Mouse (Mus musculus) left cerebral cortex, adult 2 months (tissue): ENCODE results near the gene Slc27a4. TPM values are rescaled to one million over a fixed set of nuclear protein-coding genes. Genes with fewer than 3 reads are reported as not detected.
A peak's percentile ranks its signal among the peaks of the same experiment; 100 is the strongest.
"Not testable (repeated sequence)": the region's sequence is repeated elsewhere in the genome, so short reads cannot be mapped to it uniquely, and the experiment has no call there.

ENCODE experiments used
- DNase-seq, 2 experiments: peaks; one replicate each; pipeline ENCODE4 v3.0.0; 2021 to 2022; ENCODE audit warnings: low spot score in 2 of 2, mixed read lengths in 1 of 2; ENCODE audit errors: extremely low spot score in 1 of 2
- H3K27ac ChIP-seq: fragments of 200-600 bp; 2 replicates; pipeline ENCODE4 v1.8.1; 2022
- H3K4me3 ChIP-seq: fragments of 200-600 bp; 2 replicates; pipeline ENCODE4 v1.8.1; 2022
- CTCF ChIP-seq: fragments of 200-600 bp; IDR thresholded peaks from 2 replicates; pipeline ENCODE4 v1.8.1; 2022; ENCODE audit warnings: antibody characterized with exemption, mild to moderate bottlenecking, moderate library complexity
- intact Hi-C: fragments of 180-260 bp; cut with DNase I; formaldehyde crosslinking; loops from one replicate; pipeline ENCODE4 v1.15.1; 2025
- long read RNA-seq, 2 experiments: library from polyadenylated mRNA; stranded (forward); transcript quantifications; one replicate each; pipeline ENCODE4 v2.0.0; 2021; ENCODE audit warnings: borderline mapping rate in 2 of 2
- total RNA-seq, 2 experiments: library from RNA; stranded (reverse); gene quantifications; 2 replicates each; pipeline ENCODE4 v1.2.3; 2021

Gene Slc27a4
- 10 to 100 TPM; 74.7 to 80.7 TPM for total RNA-seq
- long read RNA-seq, experiment 1, full-length matches to known transcripts, result 74 of 99 reads
- long read RNA-seq, experiment 1, partial matches to known transcripts, result 13 of 99 reads
- long read RNA-seq, experiment 1, other reads (novel, unspliced or antisense), result 12 of 99 reads
- long read RNA-seq, experiment 2, full-length matches to known transcripts, result 49 of 55 reads
- long read RNA-seq, experiment 2, partial matches to known transcripts, result 5 of 55 reads
- long read RNA-seq, experiment 2, other reads (novel, unspliced or antisense), result 1 of 55 reads

DNA sequence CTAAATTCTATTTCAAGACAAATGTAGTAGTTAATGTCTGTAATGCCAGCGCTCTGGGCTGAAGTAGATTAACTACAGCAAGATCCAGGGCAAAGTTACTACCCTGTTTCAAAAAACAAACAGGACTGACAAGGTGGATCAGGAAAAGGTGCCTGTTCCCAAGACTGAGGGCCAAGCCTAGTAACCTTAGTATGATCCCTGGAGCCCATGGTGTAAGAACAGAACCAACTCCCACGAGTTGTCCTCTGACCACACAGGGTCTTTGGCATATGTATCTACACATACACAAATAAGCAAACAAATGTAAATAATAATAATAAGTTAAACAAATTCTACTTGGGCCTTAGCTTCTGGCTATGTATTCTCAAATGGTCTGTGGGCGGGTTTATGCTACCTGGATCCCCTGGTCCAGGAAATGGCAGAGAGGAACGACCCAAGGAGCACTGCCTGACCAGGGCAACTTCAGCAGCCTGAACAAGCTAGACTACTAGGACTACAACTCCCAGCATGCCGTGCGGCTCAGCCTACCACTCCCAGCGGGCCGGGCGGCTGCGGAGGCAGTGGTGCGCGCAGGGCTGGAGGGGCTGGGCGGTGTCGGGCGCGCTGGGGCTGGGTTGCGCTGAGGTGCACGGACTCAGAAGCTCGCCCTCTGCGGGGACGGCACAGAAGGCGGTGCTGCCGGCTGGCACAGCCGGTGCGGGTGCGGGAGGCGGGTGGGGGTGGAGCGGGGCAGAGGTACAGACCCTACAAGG, at the start of gene Slc27a4:
Slc27a4 (plus strand) TSS at position 560 of the 752 bp plus-strand sequence.
- TF ChIP-seq CTCF, result no peak; the same call in 1 of the 2 replicates
- intact Hi-C loops, result no loop called here
- Histone ChIP-seq H3K4me3 (peak within 1 kb of the TSS; percentile 92), H3K27ac (peak within 1 kb of the TSS; percentile 93)
- peak; percentile 97 to 98 for DNase-seq

DNA sequence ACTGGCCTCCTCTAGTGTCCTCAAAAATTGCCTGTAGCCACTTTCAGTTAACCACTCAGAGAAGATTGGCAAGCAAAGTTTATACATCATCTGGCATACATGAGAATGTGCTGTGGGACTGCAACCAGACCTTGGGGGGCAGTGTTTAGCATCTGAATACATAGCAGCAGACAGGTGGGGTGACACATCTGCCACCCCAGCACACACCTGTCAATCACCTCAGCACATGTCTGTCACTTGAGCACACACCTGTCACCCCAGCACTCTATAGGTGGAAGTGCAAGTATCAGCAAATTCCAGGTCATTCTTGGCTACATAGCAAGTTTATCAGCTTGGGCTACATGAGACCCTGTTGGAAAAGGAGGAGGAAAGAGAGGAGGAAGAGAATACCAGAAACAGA, 46.7 kb upstream of the Slc27a4 start:
- intact Hi-C loops, result no loop called here
- TF ChIP-seq CTCF, result no peak

GRCm38 (mm10) chr2:29764831-29765230, 37.6 kb upstream of the Slc27a4 start:
- Histone ChIP-seq H3K4me3 (no peak overlapping the region), H3K27ac (no peak overlapping the region)
- DNase-seq, result peak; percentile 45 to 67
- intact Hi-C loops, result no loop called here
- peak; percentile 83 for TF ChIP-seq CTCF

More for the DNA sequence above, 46.7 kb upstream of the Slc27a4 start:
- H3K27ac ChIP-seq, result no peak overlapping the region
- H3K4me3 ChIP-seq, result no peak overlapping the region
- DNase-seq, result no peak

DNA sequence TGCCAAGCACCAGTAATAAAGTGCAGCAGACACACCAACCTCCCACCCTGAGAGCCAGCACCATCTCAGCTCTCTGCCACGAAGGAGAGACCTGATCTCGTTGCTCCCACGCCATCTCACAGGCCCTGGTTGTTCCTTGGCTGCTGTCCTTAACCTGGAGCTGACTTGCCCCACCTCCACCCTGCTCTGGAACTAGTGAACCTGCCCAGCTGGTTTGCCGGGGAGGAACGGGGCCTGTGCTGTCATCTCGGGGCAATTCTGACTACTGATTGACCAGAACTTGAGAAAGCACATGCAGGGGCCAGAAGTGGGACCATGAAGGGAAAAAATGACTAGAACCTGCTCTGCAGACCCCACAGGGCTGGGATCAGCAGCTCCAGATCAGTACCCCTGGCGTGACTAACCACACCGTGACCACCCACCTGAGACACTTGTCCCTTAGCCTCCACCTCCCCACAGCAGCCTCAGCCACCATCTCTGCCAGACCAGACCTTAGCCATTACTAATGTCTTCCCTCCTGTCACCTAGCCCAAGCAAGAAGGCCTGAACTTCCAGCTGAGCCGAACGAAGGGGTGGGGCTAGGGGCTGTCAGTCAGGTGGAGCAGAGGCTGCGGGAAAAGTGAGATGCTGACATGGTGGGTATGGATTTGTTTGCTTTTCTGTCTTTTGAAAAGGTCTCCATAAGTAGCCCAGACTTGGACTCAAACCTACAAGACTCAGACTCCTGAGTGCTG, 34.3 kb upstream of the Slc27a4 start:
- DNase-seq, result no peak
- TF ChIP-seq CTCF, result no peak
- no peak overlapping the region for H3K4me3 ChIP-seq
- no peak overlapping the region for H3K27ac ChIP-seq
- intact Hi-C loops, result no loop called here

DNA sequence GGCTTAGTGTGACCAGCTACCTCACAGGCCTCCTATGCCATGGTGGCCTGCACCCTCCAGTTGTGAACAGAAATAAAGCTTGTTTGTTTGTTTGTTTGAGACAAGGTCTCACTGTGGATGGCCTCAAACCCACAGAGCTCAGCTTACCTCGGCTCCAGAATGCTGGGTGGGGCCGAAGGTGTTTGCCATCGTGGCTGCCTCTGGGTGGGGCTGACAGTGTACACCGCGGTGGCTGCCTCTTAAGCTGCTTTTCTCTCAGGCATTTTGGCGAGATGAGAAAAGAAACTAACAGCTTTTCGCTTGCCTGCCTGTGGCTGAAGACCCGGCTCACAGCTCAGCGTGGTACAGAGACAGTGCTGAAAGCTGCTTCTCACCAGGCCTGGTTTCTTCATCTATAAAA, 33.5 kb upstream of the Slc27a4 start:
- no peak for DNase-seq
- TF ChIP-seq CTCF, result no peak
- intact Hi-C loops, result no loop called here

GRCm38 (mm10) chr2:29770162-29770561, 32.3 kb upstream of the Slc27a4 start:
- Histone ChIP-seq H3K4me3 (no peak overlapping the region), H3K27ac (no peak overlapping the region)
- intact Hi-C loops, result no loop called here
- peak; percentile 21 for TF ChIP-seq CTCF
- no peak for DNase-seq

More for the DNA sequence above, 33.5 kb upstream of the Slc27a4 start:
- Histone ChIP-seq H3K4me3 (no peak overlapping the region), H3K27ac (no peak overlapping the region)

DNA sequence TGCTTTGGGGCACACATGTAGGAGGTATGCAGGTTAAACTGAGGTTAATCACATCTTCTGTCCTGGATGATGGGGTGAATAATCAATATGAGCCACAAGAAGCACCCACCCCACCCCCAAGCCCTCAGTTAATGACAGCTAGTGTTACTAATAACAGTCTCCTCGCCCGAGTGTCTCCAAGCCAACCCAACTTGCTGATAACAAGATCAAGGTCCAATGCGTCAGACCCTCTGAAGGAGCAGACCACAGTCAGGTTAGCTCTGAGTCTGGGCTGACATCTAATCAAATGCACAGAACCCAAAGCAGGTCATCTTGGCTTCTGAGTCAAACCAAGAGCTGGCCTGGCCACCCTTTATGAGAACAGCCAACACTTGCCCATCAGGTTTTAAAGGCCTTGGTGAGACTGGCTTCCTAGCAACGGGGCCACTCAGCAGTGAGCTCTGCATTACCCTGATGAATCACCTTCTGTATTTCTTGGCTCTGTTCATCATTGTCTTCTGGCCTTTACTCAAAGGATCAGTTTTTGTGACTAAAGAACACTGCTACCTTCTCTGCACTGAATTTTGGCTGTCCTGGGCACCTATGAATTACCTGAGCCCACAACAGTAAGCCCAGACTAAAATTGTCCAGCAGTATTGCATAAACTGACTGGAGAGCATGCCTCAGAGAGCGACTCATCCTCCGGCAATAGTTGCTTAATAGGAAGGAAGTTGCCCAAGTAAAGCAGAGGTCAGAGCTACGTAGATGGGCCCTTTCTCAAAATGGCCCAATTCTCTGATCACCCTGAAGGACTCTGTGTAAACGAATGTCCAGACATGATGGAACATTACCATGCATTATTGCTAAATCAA, 30.6 kb upstream of the Slc27a4 start:
- no peak for TF ChIP-seq CTCF
- Histone ChIP-seq H3K4me3 (no peak overlapping the region), H3K27ac (no peak overlapping the region)
- intact Hi-C loops, result no loop called here
- DNase-seq, result no peak

DNA sequence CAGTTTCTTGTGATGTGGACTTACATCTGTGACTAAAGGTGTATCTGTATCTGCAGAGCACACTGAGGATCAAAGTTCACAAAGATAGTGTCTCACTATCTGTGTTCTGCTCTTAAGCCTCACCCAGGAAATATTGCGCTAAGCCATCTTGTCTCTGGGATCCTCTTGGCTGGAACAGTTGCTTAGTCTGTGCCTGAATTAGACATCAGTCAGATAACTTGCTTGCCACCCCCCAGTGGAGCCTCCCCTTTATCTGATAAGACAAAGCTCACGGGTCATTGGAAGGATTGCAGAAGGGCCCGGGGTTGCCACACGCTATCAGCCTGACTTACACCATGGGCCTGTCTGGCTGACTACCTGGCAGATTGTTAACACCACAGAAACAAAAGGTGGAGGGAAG, 29.1 kb upstream of the Slc27a4 start:
- intact Hi-C loops, result no loop called here
- DNase-seq, result no peak
- no peak for TF ChIP-seq CTCF
- Histone ChIP-seq H3K27ac (no peak overlapping the region), H3K4me3 (no peak overlapping the region)

DNA sequence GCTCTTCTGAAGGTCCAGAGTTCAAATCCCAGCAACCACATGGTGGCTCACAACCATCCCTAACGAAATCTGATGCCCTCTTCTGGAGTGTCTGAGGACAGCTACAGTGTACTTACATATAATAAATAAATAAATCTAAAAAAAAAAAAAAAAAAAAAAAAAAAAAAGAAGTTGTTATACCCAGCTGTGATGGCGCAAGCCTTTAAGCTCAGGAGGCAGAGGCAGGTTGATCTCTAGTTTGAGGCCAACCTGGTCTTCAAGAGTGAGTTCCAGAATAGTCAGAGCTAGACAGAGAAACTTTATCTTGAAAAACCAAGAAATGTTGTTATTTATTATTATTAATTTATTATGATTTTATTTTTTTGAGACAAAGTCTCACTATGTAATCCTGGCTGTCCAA, 21.2 kb upstream of the Slc27a4 start:
- H3K4me3 ChIP-seq, intact Hi-C loops, DNase-seq, H3K27ac ChIP-seq: not testable (repeated sequence)

GRCm38 (mm10) chr2:29784290-29784689, 18.1 kb upstream of the Slc27a4 start:
- H3K27ac ChIP-seq, result no peak overlapping the region
- intact Hi-C loops, result no loop called here
- H3K4me3 ChIP-seq, result no peak overlapping the region
- no peak for DNase-seq
- no peak for TF ChIP-seq CTCF

DNA sequence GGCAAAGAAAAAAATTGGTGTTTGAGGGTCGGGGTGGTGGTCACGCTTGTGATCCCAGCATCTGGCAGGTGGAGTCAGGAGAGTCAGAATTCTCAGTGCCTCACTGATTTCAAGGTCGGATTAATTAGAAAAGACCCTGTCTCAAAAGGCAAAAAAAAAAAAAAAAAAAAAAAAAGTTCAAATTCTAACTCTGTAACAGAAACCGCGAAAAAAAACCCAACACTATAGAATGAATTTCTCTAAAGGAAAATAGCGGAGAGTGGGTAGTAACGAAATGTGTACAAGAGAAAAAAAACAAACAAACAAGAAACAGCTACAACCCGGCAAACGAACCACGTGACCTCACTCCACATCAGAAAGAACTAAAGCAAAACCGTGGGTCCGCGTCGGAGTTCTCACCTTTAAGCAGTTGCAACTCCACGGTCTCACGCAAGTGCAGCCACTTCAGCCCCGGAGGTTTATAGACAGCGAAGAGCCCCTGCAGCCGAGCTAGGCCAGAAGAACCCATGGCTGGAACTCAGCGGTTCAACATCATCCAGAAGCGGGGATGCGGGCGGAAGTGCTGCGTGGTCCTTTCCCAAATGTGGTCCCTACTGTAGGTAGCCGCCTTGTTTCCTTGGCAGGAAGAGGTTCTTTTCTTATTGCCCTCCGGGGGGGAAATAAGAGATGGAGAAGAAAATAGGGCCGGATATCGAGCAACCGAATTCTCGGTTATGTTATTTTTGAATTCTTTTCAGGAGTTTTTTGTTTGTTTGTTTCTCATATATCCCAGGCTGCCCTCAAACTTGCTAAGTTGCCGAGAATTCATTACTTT, 15.1 kb upstream of the Slc27a4 start, which contains the start of gene Coq4:
Coq4 (plus strand) TSS at position 390 of the 814 bp plus-strand sequence.
- no peak for TF ChIP-seq CTCF
- DNase-seq, result peak; percentile 88 to 90
- peak within 1 kb of the TSS; percentile 73 for H3K27ac ChIP-seq
- H3K4me3 ChIP-seq, result peak within 1 kb of the TSS; percentile 93
- intact Hi-C loops, result no loop called here
